Mouse (Mus musculus) kidney, adult 9 months (tissue): ENCODE data around the gene Il3.

Experiments
- DNase-seq: peaks from one replicate; pipeline ENCODE4 v3.0.0; 2022

Il3 gene

DNA sequence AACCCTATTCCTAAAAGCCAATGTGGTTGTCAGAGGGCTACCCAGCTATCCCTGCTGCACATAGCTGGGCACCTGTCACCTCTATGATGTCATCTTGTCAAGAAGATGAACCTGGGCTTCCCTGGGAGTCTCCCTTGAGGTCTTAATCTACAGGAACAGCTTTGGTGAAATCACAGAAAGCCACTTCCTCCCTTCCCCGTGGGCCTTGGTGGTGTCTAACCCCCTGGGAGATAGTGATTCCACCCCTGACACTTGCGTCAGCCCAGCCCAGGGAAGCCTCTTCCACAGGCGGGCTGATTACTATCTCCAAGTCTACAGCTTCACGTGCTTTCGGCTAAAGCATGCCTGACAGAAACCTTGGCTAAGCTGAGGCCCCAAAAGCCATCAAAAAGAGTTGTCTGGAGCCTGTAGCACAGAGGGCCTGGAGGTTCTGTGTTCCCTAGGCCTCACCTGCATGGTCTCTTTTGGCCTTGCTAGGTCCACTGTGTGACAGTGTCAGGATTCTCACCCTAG lies 4.4 kb upstream of the Il3 start:
- DNase-seq: no peak

DNA sequence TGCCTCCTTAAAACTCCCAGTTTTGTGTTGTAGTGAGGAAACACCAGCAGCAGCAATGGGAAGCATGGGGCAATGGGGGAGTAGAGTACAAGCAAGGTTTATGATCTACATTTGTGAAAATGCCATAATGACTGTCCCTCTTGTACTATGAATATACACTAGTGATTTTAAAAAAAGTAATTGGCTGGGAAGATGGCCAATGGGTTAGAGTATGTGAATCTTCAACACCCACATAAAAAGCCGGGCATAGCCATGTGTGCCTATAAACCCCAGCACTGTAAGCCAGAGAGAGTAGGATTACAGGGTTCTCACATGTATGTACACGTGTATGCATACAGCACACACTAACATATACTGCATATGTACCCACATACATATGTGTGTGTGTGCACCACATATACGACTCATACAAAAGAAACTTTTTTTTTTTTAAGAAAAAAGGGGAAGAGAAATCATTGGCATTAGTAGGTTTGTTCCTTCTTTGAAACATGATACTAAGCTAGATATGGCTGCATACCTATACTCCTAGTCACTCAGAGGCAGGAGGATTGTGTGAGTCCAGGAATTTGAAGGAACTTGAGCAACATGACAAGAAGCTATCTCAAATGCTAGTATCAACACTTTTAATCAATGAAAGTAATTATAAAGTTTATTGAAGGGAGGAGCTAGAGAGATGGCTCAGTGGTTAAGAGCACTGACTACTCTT lies 2.3 kb upstream of the Il3 start:
- DNase-seq: no peak

DNA sequence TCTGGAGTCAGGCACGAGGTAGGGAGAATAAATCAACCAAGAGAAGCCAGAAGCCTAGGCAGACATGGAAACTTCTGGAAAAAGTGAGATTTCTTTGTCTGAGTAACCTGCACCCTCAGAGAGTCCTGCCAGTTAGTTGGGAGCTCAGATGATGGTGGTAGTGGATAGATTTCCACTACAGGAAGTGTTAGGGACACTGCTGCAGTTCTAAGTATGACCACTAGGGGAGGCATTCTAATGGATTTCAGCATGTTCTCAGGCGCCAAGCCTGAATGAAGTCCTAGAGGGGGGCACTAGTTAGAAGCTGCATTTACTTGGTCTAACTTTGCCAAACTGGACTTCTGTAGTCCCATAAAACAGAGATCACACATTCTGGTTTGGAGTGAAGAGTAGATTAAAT lies 2.5 kb downstream of the Il3 start:
- peak; percentile 53 for DNase-seq

DNA sequence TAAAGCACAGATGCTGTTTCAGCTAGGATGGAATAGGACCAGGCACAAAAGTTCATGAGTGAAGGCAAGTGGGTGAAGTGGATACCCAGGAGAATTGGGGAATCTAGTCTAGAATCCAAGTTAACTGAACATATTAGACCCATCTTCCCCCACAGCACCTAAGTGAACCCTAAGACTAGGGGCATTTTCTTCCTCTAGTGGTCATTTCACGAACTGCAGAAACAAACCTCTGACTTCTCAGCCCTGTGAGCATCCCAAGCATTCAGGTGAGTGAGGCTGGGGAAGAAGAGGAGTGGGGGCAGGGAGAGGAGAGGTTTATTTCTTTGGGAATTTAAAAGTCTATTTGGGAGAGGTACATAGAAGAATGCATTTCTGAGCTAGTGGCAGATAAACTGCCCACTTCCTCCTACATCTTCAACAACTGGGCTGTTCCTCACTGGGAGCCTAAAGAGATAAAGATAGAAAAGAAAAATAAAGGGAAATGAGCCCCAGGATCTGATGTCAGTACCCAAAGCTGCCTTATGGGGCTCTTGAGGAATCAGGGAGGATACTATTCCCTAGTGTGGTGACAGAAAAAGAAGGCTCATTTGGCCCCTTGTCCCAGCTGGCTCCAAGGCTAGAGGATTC lies 3.6 kb downstream of the Il3 start:
- no peak for DNase-seq

DNA sequence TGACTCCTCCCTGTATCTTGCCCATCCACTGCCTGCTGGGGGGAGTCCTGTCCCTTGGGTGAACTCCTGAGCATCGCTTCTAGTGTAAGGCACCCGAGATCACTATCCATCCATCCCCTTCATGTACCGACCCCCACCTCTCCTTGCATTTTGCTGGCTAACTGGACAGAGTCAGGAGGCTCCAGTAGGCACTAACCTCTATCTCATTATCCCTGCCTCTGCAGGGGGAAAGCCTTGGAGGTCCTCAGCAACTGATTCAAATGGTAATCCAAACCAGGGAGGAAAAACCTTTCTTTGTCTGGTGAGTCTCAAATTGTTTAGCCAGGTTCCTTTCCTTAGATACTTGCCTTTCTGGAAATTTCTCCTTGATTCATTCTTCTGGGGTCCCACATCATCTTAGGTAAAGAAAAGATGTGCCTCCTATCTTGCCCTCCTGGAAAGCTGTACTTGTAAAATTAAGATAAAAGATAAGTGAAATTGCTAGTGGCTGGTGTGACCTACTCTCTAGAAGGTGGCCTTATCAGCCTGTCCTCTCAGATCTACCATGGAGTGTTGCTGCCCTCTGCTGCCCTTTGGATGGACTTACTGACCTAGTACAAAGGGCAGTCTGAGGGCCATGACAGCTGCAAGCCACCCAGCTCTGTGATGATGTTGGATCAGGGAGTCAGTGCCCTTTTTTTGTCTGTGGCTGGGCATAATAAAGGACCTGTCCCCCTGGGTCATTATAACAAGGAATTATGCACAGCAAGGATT lies 10.3 kb downstream of the Il3 start:
- peak; percentile 80 for DNase-seq

DNA sequence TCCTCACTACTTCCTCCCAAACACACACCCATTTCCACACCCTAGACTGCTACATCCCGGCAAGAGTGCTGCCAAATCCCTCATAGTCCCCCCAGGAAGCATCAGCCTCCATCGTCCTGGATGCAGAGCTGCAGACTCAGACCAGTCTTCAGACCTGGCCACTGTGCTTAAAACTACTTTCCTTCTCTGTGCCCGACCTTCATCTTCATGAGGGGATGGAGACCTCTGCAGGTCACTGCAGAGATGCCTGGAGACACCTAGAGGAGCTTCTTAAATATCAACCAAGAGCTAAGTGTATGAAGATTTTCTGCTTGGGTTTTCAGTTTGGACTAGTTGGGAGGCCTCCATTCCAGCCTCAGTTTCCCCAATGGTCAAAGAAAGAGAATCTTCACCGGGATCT lies 13.0 kb downstream of the Il3 start:
- peak; percentile 10 for DNase-seq

DNA sequence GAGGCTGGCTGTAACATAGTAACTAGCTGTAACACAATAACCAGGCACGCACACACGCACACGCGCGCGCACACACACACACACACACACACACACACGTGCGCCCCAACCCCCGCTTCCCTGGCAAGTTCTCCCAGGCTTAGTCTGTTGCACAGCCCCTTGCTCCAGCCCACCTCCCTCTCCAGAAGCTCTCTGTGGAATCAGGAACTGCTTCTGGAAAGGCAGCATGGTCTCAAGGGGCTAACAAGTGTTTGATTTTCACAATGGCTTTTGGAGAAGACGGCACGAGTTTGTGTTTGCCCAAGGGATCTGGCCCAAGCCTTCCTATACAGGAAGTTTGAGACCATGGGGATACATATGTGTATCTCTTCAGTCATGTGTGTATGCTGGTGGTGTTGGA lies 16.5 kb downstream of the Il3 start:
- no peak for DNase-seq

DNA sequence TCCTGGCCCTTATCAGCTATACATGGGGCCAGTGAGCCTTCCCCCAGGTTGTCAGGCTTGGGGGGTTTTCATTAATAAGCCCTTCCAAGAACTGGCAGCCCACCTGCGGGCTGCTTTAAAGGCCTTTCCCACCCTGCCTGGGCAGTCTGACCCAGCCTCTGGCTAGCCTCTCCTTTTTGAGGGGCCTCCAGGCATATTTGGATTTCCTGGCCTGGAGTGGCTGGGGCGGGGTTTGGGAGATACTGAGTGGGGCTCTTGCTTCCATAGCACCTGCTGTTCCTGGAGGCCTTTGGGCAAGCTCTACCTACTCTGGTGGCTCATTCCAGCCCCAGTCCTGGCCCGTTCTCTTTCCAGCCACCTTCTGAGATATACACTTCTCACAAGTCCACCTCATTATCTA lies 17.3 kb downstream of the Il3 start:
- no peak for DNase-seq

DNA sequence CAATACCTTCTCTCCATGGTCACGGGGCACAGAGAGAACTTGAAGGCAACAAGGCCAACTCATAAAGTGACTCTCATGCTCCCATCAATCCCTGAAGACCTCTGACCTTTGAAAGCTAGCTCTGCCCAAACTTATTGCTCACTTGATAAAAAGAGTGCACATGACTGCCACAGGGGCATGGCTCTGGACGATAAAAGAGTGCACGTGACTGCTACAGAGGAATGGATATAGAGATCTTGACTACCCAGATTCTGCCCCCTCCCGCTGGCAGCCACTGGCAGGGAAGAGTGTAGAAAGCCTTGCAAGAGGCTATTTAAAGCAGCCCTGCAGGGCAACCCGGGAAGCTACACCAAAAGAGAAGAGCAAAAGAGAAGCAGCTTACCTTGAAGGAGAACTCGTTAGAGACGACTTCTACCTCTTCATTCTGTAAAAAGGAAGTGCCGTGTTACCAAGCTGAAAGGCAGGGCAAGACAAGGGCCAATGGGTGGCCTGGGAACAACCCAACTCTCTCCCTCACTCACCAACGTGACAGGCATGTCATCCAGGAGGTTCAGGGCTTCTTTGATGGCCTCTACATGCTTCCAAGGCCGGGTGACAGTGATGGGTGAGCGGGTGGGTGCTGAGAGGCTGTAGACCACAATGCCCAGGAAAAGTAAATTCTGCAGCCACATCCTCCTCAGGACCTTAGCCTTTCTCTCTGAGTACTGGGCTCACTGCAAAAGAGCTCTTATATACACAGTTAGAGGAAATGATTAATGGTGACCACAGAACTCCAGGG lies 17.9 kb downstream of the Il3 start, which contains the start of gene Csf2:
Csf2 (minus strand) TSS at position 728 of the 778 bp plus-strand sequence.
- no peak for DNase-seq

DNA sequence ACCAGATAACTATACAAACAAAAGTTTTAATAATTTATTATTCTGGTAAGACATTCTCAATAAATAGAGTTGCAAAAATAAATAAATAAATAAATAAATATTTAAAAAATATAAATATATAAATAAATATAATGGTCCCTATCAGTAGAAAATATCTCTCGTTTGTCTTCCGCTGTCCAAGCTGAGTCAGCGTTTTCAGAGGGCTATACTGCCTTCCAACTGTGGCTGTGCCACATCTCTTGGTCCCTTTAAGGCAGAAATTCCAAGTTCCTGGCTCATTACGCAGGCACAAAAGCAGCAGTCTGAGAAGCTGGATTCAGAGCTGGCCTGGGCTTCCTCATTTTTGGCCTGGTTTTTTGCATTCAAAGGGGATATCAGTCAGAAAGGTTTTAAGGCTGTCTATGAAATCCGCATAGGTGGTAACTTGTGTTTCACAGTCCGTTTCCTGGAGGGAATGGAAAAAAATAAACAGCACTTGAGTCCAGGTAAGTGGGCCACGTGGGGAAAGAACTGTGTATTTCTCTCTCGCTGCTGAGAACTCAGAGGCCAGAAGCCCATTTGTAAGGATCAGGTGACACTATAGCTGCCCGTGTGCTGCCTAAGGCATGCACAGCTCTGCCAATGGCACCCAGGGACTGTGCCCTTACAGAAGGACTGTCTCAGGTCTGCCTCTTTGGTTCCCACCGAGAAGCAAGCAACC lies 19.7 kb downstream of the Il3 start:
- DNase-seq: no peak

DNA sequence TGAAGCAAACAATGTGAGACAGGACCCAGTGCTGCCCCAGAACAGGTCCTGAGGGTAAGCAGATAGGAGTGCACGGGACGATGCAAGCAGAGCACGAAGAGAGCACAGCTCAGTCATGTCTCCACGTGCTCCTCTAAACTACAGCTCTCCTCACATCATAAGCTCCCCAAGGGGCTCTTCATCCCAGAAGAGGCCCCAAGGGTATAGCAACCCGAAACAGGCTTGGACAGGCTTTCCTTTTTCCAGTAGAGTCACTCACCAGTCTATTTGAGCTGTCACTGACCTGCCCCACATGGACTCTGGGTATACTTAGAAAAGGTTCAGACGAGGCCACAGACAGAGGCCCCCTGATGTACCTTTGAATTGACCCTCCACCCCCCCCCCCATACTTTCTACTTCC lies 22.6 kb downstream of the Il3 start:
- no peak for DNase-seq

DNA sequence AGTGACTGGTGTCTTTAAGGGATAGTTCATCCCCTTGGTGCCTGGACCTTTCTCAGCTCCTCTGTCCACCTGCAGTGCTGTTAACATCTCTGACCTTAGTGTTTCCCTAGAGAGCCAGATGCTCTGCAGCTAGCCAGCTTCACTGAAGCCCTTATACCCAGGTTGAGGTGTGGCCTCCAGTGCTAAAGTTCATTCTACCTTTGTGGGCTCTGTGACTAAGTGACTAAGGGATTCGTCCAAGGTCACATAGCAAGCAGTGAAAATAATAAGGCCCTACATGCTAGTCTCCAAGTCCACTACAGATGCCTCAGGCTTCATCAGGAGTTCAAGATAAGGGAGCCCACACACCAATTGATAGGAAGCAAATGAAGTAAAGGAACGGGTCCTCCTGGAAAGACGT lies 24.6 kb downstream of the Il3 start:
- no peak for DNase-seq

DNA sequence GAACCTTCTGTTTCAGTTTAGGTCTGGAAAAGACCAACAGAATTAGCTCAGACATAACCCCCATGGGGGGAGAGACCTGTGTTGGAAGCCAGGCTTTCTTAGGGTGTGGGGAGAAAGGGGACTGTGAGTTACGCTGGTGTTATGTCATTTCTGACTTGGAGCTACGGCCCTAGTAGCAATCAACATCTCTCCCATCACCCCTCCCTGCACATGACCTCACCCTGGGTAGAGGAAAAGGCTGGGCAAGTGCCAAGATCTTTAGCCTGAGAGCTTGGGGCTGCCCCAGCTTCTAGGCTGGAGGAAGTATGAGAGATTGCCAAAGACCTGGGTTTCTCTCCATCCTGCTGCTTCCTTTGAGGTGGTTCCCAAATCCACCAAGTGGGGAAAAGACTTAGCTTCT lies 30.1 kb downstream of the Il3 start:
- peak; percentile 11 for DNase-seq

DNA sequence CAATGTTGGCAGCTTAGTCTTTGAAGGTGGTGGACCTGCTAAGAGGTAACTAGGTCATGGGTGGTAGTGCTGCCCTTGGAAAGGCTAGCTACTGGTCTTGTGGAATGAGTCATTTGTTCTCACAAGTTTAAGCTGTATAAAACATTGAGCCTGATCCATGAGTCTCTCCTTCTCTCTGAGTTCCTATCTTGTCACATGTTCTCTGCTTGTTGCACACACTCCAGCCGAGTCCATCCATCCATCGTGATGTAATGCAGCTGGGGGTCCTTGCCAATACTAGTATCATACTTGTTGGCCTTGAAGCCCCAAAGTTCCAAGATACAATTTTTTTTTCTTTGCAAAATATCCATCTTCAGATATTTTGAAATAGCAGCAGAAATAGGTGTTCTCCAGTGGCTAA lies 39.6 kb downstream of the Il3 start:
- no peak for DNase-seq

DNA sequence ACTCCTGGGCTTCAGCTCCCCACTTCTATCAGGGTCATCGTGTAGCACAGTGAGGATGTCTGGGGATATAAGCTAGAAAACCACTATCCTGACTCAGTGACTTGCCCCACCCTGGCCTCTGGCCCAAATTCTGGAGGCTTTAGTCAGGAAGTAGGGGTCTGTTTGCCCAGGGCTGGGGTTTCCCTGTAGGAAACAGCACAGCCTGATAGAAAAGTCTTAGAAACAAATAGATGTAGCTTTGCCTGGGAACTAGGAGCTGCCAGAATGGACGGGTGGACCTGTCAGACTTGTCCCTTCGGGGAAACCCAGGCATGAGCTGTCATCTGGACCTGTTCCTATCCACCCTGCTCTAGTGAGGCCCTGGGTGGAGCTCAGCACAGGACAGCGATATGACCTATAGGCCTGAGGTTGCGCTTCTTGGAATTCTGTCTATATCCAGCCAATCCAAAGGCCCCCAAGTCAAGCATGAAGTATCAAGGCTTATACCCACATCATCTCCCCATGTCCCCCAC lies 42.5 kb downstream of the Il3 start:
- DNase-seq: no peak

DNA sequence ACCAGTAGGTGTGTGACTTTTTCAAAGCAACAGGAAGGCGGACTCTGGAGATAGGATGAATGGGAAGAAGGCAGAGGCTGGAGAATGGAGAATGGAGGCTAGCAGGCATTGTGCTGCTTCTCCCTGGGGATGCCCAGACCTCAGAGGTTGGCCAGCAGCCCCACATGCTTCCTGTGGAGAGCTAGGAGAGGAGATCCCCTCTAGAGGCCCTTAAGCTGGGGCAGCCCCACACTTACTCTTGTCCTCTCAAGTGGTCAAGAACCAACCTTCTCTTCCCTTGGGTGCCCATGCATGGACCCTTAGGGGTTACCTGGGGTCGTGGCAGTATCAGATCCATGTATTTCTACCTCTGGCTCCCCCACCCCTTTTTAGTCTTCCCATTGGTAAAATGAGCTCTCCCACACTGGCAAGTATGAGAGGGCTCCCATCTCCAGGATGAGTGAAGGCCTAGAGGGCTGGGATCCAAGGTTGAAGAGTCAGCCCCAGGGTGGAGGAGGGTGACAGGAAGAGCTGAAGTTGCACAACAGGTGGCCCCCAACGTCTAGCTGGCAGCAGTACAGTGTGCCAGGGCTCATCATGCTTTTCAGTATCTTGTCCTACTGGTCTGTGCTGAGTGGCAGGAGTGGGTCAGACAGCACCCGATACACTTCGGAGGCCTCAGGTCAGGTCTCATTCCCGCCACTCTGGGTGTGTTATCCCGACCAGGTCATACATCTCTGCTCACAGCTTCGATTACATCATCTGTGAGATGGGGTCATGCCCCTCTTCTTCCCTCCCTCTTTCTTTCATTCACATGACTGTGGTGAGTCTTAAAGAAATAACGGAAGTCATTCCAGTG lies 43.2 kb downstream of the Il3 start:
- no peak for DNase-seq

DNA sequence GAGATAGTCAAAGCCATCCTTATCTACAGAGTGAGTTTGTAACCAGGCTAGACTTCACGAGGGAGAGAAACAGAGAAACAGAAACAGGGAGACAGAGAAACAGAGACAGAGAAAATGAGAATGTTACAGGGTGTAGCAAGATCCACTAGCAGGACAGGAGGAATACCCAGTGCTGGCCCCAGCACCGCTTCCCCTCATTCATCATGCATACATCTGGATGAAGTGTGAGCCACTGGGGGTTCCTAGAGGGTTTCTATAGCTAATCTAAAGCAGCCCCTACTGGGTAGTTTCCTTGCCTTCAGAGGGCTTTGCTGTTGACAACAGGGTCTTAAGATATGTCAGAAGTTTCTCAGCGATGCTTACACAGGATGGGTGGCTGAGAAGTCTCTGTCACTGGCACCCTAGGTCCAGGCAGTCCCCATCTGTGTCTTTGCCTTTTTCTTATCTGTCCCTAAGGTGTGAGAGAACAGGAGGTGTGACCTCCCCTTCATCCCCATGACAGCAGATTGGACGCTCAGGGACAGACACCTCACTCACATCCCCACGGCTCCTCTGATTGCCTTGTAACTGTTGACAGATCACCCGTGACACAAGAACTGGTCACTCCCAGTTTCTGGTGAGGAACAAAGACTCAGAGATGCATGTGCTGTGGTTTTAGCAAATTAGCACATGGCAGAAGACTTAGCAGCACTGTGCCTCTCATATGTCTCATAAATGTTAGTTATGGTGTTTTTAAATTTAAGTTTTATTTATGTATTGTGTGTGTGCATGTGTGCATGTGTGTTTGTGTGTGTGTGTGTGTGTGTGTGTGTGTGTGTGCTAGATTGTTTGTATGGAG lies 47.0 kb downstream of the Il3 start:
- DNase-seq: no peak

DNA sequence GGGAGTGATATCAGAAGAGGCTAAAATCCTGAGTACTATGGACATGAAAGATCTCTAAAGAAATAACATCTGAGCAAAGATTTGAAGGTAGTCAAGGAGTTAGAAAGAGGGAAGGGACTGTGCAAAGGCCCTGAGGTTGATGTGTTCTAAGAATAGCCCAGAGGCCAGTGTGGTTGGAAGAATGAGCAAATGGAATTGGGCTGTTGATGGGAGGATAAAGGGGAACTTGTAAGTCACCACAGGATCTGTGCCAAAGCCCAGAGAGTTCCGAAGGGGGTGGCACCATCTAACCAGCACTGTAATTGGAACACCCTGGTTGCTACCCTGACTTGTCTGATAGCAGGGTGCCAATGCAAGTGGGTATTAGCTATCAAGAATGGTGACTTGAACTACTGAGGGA lies 47.9 kb downstream of the Il3 start:
- DNase-seq: no peak

DNA sequence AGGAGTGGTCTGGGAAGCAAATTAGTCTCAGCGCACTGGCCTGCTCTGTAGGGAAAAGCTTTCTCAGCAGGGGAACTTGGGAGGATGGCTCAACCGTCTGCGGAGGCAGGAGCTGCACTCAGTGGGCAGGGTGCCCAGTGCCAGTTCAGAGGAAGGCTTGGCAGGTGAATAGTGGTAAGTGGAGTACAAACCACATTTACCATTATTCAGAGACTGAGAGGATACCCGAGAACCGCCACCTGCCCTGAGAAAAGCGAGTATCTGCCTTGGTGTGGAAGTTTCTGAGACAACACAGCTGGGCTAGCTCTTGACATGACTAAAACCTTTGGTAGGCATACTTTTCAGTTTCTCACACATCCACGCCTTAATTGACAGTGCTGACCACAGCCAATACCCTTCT lies 49.7 kb downstream of the Il3 start:
- no peak for DNase-seq

DNA sequence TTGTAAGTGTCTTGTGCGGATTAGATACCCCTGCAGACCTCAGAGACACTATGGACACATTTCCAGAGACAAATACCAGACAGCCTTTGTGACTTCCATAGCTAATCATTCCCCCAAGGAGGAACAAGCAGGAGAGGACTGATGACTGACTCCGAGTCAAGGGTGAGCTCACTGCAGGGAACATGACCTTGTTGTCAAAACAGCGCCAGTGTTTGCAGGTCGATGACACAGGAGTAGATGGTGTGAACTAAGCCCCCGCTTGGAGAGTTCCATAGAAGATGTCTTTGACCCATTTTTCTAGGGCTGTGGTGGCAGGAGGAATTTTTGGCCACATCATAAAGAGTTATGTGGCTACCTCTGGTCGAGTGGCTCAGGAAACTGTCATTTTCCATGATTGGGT lies 51.0 kb downstream of the Il3 start:
- DNase-seq: no peak
